ENCODE assay signal across 8 mouse cellular contexts in the genomic region with DNA sequence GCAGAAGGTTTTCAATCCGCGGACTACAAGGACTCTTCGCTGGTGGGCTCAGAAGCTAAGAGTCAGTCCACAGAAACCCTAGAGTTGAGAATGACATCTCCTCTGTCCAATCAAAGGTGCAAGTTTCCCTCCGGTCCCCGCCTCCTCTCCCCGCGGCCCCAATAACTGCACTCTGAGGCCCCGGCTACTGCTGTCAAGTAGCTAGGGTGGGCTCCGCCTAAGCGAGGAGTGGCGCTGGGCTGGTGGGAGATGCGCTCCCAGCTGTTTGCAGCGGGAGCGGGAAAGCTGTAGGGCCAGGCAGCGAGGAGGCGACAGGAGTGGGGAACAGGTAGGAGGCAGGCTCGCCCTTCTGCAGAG. TPM values are rescaled to one million over a fixed set of nuclear protein-coding genes. Genes with fewer than 3 reads are reported as not detected.
DNase-seq lines count a peak whose midpoint lies in the region; ATAC-seq lines count a peak whose summit lies in the region.

A gene (plus strand): TSS at position 170 of the 357 bp plus-strand sequence.

- H3K36me3 ChIP-seq in kidney, embryonic 16.5 days (ENCODE audit: insufficient read depth, low read length): no peaks in the 10 kb centered on the region
- no peaks in the 10 kb centered on the region for H3K36me3 ChIP-seq in limb, embryonic 12.5 days
- no peaks in the 10 kb centered on the region for H3K36me3 ChIP-seq in neural tube, embryonic 13.5 days

- H3K9me3 ChIP-seq in kidney, embryonic 16.5 days (ENCODE audit: low read length): no peaks in the 10 kb centered on the region
- H3K9me3 ChIP-seq in limb, embryonic 12.5 days: no peaks in the 10 kb centered on the region
- H3K9me3 ChIP-seq in neural tube, embryonic 13.5 days: no peaks in the 10 kb centered on the region

- peak; percentile 99 for ATAC-seq in kidney, embryonic 16.5 days (ENCODE audit: low FRiP score, low TSS enrichment)
- ATAC-seq in limb, embryonic 12.5 days (ENCODE audit: insufficient number of reproducible peaks, insufficient read depth, low FRiP score, low TSS enrichment, low read depth): peak; percentile 95
- ATAC-seq in neural tube, embryonic 13.5 days (ENCODE audit: low read depth): peak; percentile 97

- peaks cover 13% of the 10 kb centered on the region; the same call in 1 of the 2 replicates for H3K4me1 ChIP-seq in kidney, embryonic 16.5 days (ENCODE audit: insufficient read depth, low read length)
- H3K4me1 ChIP-seq in limb, embryonic 12.5 days (replicated peaks): peaks cover 9% of the 10 kb centered on the region
- peaks cover 16% of the 10 kb centered on the region for H3K4me1 ChIP-seq in neural tube, embryonic 13.5 days (replicated peaks)

- peak within 1 kb of the TSS; percentile 59 for H3K4me3 ChIP-seq in kidney, embryonic 16.5 days (ENCODE audit: low read length)
- H3K4me3 ChIP-seq in limb, embryonic 12.5 days (replicated peaks): peak within 1 kb of the TSS; percentile 56
- H3K4me3 ChIP-seq in neural tube, embryonic 13.5 days: peak within 1 kb of the TSS; percentile 70

- intact Hi-C loops in gastrocnemius, postnatal 14 days (cut with DNase I; ENCODE audit: low total_unique reads): no loop called here

- no peak within 1 kb of the TSS for H3K27ac ChIP-seq in kidney, embryonic 16.5 days (ENCODE audit: low read length)
- no peak within 1 kb of the TSS for H3K27ac ChIP-seq in limb, embryonic 12.5 days
- H3K27ac ChIP-seq in neural tube, embryonic 13.5 days (replicated peaks): peak within 1 kb of the TSS; percentile 89

- 1% methylated on average over 17 of the region's 17 CpGs for WGBS in kidney, embryonic 16.5 days
- under 1% methylated on average over 17 of the region's 17 CpGs for WGBS in limb, embryonic 12.5 days
- WGBS in neural tube, embryonic 13.5 days: under 1% methylated on average over 17 of the region's 17 CpGs

- peak; percentile 29 to 72 for DNase-seq in adrenal gland, adult (ENCODE audit: inconsistent age in 2 of 2, low spot score in 1 of 2)
- no peak for DNase-seq in adrenal gland, adult 8-10 months
- peak; percentile 78 to 90 for DNase-seq in cerebellum, postnatal 4 days (ENCODE audit: low spot score in 2 of 2)
- DNase-seq in gastrocnemius, postnatal 14 days: peak; percentile 9
- DNase-seq in urinary bladder, adult 2 months (ENCODE audit: low spot score): peak; percentile 20

- H3K27me3 ChIP-seq in kidney, embryonic 16.5 days (ENCODE audit: insufficient read depth, low read length): peaks cover 14% of the 10 kb centered on the region
- H3K27me3 ChIP-seq in limb, embryonic 12.5 days: peaks cover 24% of the 10 kb centered on the region
- H3K27me3 ChIP-seq in neural tube, embryonic 13.5 days: no peaks in the 10 kb centered on the region

- H3K4me2 ChIP-seq in kidney, embryonic 16.5 days (replicated peaks; ENCODE audit: low read depth, low read length): peak within 1 kb of the TSS; percentile 98
- H3K4me2 ChIP-seq in limb, embryonic 12.5 days: peak within 1 kb of the TSS; percentile 99
- H3K4me2 ChIP-seq in neural tube, embryonic 13.5 days: peak within 1 kb of the TSS; percentile 95

- peak within 1 kb of the TSS; percentile 51 for H3K9ac ChIP-seq in kidney, embryonic 16.5 days (replicated peaks; ENCODE audit: low read length)
- peak within 1 kb of the TSS; percentile 52; the same call in 1 of the 2 replicates for H3K9ac ChIP-seq in limb, embryonic 12.5 days (replicated peaks)
- peak within 1 kb of the TSS; percentile 82 for H3K9ac ChIP-seq in neural tube, embryonic 13.5 days

RNA-seq across cellular contexts. Expression of the gene that starts here (rescaled TPM):
- total RNA-seq in adrenal gland, adult 8-10 months (2022): 1 to 10 TPM; 5.0 to 7.3 (median 5.3) TPM
- total RNA-seq in gastrocnemius, postnatal 14 days (2021): 1 to 10 TPM; 1.4 to 2.0 TPM
- polyA plus RNA-seq in kidney, embryonic 16.5 days (2015; fragmentation: Nextera tagmentation; extraction: Ambion mirVana): 1.7 and 2.1 TPM in 2 replicates
- 0.95 and 0.97 TPM in 2 replicates for polyA plus RNA-seq in limb, embryonic 12.5 days (2016; fragmentation: Nextera tagmentation; extraction: Ambion mirVana)
- 30.7 and 31.0 TPM in 2 replicates for polyA plus RNA-seq in neural tube, embryonic 13.5 days (2015; fragmentation: Nextera tagmentation; extraction: Ambion mirVana)
- 2.0 and 2.9 TPM in 2 replicates for polyA plus RNA-seq in urinary bladder, adult 2 months (2012; rRNA removed)

Comparison
In these comparisons a context has a peak if more than half of its experiments do, and no peak if none do; other contexts are left out.
1. Peak in ATAC-seq, H3K4me3 ChIP-seq, H3K9ac ChIP-seq and H3K4me2 ChIP-seq in limb, embryonic 12.5 days; RNA of the gene not detected or under 1 TPM.